Mouse (Mus musculus) lung, postnatal 36 days (tissue): Measurements from ENCODE around the gene Lsm11.
"Not testable (repeated sequence)": the region's sequence is repeated elsewhere in the genome, so short reads cannot be mapped to it uniquely, and the experiment has no call there.

Source experiments
- DNase-seq: peaks from one replicate; pipeline ENCODE4 v3.0.0; 2022; ENCODE audit warnings: mixed read lengths

Gene Lsm11

DNA sequence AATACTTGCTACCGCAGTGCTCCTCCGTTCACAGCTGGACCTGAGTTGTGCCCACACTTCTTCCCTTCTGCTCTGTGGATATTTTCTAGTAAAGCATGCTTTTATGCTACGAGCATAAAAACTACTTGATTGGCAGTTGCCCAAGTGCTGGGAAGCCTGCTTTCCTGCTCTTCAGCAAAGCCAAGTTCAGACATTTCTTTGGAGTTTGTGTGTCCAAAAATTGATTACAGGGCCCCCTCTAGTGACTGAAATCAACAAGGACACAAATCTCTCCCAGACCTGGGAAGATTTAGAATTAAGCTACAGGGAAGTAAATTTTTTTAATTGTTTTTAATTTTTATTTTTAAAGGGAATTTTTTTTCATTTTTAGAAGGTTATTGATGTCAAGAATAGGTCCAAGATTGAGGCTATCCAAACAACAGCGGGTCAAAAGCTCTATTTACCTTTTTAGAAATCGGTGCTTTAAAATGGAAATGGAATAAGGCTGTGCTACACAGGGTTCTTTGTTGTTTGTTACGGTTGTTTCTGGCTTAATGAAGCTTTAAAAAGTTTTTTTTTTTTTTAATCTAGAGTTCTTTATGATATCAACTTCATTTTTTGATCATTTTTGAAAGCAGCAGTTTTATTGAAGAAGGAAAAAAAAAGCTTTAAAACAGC is 63.6 kb downstream of the Lsm11 start:
- DNase-seq: peak; percentile 78

DNA sequence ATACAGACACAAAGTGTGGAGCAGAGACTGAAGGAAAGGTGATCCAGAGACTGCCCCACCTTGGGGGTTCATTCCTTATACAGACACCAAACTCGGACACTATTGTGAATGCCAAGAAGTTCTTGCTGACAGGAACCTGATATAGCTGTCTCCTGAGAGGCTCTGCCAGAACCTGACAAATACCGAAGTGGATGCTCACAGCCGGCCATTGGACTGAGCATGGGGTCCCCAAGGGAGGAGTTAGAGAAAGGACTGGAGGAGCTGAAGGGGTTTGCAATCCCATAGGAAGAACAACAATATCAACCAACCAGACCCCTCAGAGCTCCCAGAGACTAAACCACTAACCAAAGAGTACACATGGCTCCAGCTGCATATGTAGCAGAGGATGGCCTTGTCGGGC is 65.4 kb downstream of the Lsm11 start:
- not testable (repeated sequence) for DNase-seq
